Mouse (Mus musculus) liver, adult 2 months (tissue): Measurements from ENCODE around the gene Apoe. TPM values are rescaled to one million over a fixed set of nuclear protein-coding genes. Genes with fewer than 3 reads are reported as not detected.
A peak's percentile ranks its signal among the peaks of the same experiment; 100 is the strongest.

Experiments used
- DNase-seq: peaks from one replicate; pipeline ENCODE4 v3.0.0-alpha.2; 2011; ENCODE audit warnings: low read depth, low spot score; ENCODE audit errors: extremely low read depth
- H3K27ac ChIP-seq: fragments of 200-500 bp; replicated peaks from 2 replicates; pipeline ENCODE4 v1.5.1; 2012; ENCODE audit warnings: low read depth, mild to moderate bottlenecking, control low read depth, inconsistent platforms, low read length; ENCODE audit not compliant: insufficient read depth
- H3K27me3 ChIP-seq: fragments of 200-500 bp; 2 replicates; pipeline ENCODE4 v1.6.1; 2012; ENCODE audit warnings: mild to moderate bottlenecking, moderate library complexity, low read length, inconsistent platforms; ENCODE audit not compliant: control insufficient read depth, insufficient read depth
- H3K36me3 ChIP-seq: fragments of 200-500 bp; 2 replicates; pipeline ENCODE4 v1.6.1; 2012; ENCODE audit warnings: low read length, inconsistent platforms; ENCODE audit not compliant: control insufficient read depth, insufficient read depth
- H3K4me1 ChIP-seq: fragments of 200-500 bp; 2 replicates; pipeline ENCODE4 v1.6.1; 2011; ENCODE audit warnings: low read length; ENCODE audit not compliant: control insufficient read depth, insufficient read depth
- H3K4me3 ChIP-seq: fragments of 200-500 bp; 2 replicates; pipeline ENCODE4 v1.5.1; 2011; ENCODE audit warnings: low read depth, mild to moderate bottlenecking, control low read depth, low read length, moderate library complexity; ENCODE audit not compliant: insufficient read depth
- H3K79me2 ChIP-seq: fragments of 200-500 bp; 2 replicates; pipeline ENCODE4 v1.6.1; 2012; ENCODE audit warnings: inconsistent platforms, mild to moderate bottlenecking, low read length, moderate library complexity; ENCODE audit not compliant: control insufficient read depth, insufficient read depth
- H3K9ac ChIP-seq: fragments of 200-500 bp; 2 replicates; pipeline ENCODE4 v1.6.1; 2012; ENCODE audit warnings: low read depth, mild to moderate bottlenecking, control low read depth, inconsistent platforms, low read length
- CTCF ChIP-seq: fragments of 200-500 bp; IDR thresholded peaks from 2 replicates; pipeline ENCODE4 v1.5.1; 2011; ENCODE audit warnings: low read depth, low read length, control low read depth
- POLR2A ChIP-seq: fragments of 200-500 bp; IDR thresholded peaks from 2 replicates; pipeline ENCODE4 v1.6.1; 2011; ENCODE audit warnings: low read length, control low read depth; ENCODE audit not compliant: insufficient read depth; ENCODE audit errors: extremely low read depth
- WGBS: fragments of 180-500 bp; shearing (Covaris S2); methylation state at CpG from one replicate; pipeline ENCODE4 v1.1.7; 2018; 5-methylcytosine and 5-hydroxymethylcytosine counted together
- polyA plus RNA-seq: library from polyadenylated mRNA; depleted of rRNA; stranded (reverse); fragments of >200 nt; gene quantifications from 2 replicates; pipeline ENCODE4 v1.2.3, GENCODE M21; 2012
- total RNA-seq: library from RNA; depleted of rRNA; stranded (reverse); fragments of >200 nt; gene quantifications from 2 replicates; pipeline ENCODE4 v1.2.3, GENCODE M21; 2014

The Apoe gene
- total and polyA plus RNA-seq, 2 experiments, result 25,019 to 39,394 TPM

GRCm38 (mm10) chr7:19675824-19676223 is 23.2 kb downstream of the Apoe start:
- no peak for TF ChIP-seq POLR2A
- no peak for TF ChIP-seq CTCF
- 22% methylated on average over 10 of the region's 10 CpGs for WGBS
- H3K27ac ChIP-seq, result peak overlapping the region; percentile 100
- peak overlapping the region; percentile 62 for H3K9ac ChIP-seq
- DNase-seq, result peak; percentile 76
- peaks cover 5% of the 10 kb centered on the region; the same call in 1 of the 2 replicates for H3K79me2 ChIP-seq
- peaks cover 19% of the 10 kb centered on the region for H3K4me1 ChIP-seq
- H3K27me3 ChIP-seq, result no peaks in the 10 kb centered on the region
- peaks cover 18% of the 10 kb centered on the region for H3K36me3 ChIP-seq
- peak overlapping the region; percentile 1; the same call in 1 of the 2 replicates for H3K4me3 ChIP-seq

- H3K36me3 ChIP-seq, result peaks cover 17% of the 10 kb centered on the region
- no peak for TF ChIP-seq POLR2A
- no peak for TF ChIP-seq CTCF
- no peaks in the 10 kb centered on the region; the same call in 1 of the 2 replicates for H3K79me2 ChIP-seq
- H3K27me3 ChIP-seq, result no peaks in the 10 kb centered on the region
- no peak overlapping the region for H3K4me3 ChIP-seq
- H3K9ac ChIP-seq, result no peak overlapping the region
- DNase-seq, result peak; percentile 39
- 56% methylated on average over 14 of the region's 14 CpGs for WGBS
- peak overlapping the region; percentile 18; the same call in 1 of the 2 replicates for H3K27ac ChIP-seq
- peaks cover 25% of the 10 kb centered on the region for H3K4me1 ChIP-seq
Measured at GRCm38 (mm10) chr7:19673083-19673699, 25.8 kb downstream of the Apoe start.

- H3K27ac ChIP-seq, result no peak overlapping the region
- H3K36me3 ChIP-seq, result peaks cover 9% of the 10 kb centered on the region
- H3K79me2 ChIP-seq, result no peaks in the 10 kb centered on the region
- 93% methylated on average over 10 of the region's 10 CpGs for WGBS
- peaks cover 17% of the 10 kb centered on the region; the same call in 1 of the 2 replicates for H3K4me1 ChIP-seq
- H3K27me3 ChIP-seq, result no peaks in the 10 kb centered on the region
- DNase-seq, result no peak
- H3K9ac ChIP-seq, result no peak overlapping the region
- no peak for TF ChIP-seq POLR2A
- no peak for TF ChIP-seq CTCF
- H3K4me3 ChIP-seq, result no peak overlapping the region
Measured at GRCm38 (mm10) chr7:19671511-19671910, 27.5 kb downstream of the Apoe start.

GRCm38 (mm10) chr7:19668947-19669721 is 29.9 kb downstream of the Apoe start:
- peak overlapping the region; percentile 48 for H3K9ac ChIP-seq
- no peak overlapping the region for H3K4me3 ChIP-seq
- peaks cover 12% of the 10 kb centered on the region for H3K4me1 ChIP-seq
- TF ChIP-seq POLR2A (no peak), CTCF (peak; percentile 73)
- H3K27me3 ChIP-seq, result no peaks in the 10 kb centered on the region
- 0% methylated on average over 10 of the region's 10 CpGs for WGBS
- peak; percentile 95 for DNase-seq
- peaks cover 7% of the 10 kb centered on the region for H3K79me2 ChIP-seq
- peaks cover 4% of the 10 kb centered on the region; the same call in 1 of the 2 replicates for H3K36me3 ChIP-seq
- peak overlapping the region; percentile 91 for H3K27ac ChIP-seq

- H3K27ac ChIP-seq, result peak overlapping the region; percentile 22; the same call in 1 of the 2 replicates
Measured at GRCm38 (mm10) chr7:19667434-19667833, 31.6 kb downstream of the Apoe start.

More at GRCm38 (mm10) chr7:19667434-19667833, 31.6 kb downstream of the Apoe start:
- no peak for DNase-seq
- Histone ChIP-seq H3K4me1 (peaks cover 19% of the 10 kb centered on the region), H3K36me3 (peaks cover 3% of the 10 kb centered on the region; the same call in 1 of the 2 replicates), H3K79me2 (peaks cover 21% of the 10 kb centered on the region), H3K9ac (no peak overlapping the region), H3K4me3 (no peak overlapping the region), H3K27me3 (no peaks in the 10 kb centered on the region)
- WGBS, result 81% methylated on average over 2 of the region's 2 CpGs
- TF ChIP-seq CTCF, result no peak
- no peak for TF ChIP-seq POLR2A
